Mouse (Mus musculus) left cerebral cortex, postnatal 14 days (tissue): ENCODE data around the gene Psg28. TPM values are rescaled to one million over a fixed set of nuclear protein-coding genes. Genes with fewer than 3 reads are reported as not detected.
"Not testable (repeated sequence)": the region's sequence is repeated elsewhere in the genome, so short reads cannot be mapped to it uniquely, and the experiment has no call there.

ENCODE experiments used
- DNase-seq, 2 experiments: peaks; one replicate each; pipeline ENCODE4 v3.0.0; 2021 to 2022; ENCODE audit warnings: low spot score in 2 of 2, mixed read lengths in 1 of 2
- intact Hi-C: fragments of 180-260 bp; cut with DNase I; formaldehyde crosslinking; loops from one replicate; pipeline ENCODE4 v1.15.1; 2025
- long read RNA-seq, 2 experiments: library from polyadenylated mRNA; stranded (forward); transcript quantifications; one replicate each; pipeline ENCODE4 v2.0.0; 2021
- microRNA-seq, 2 experiments: library from miRNA; unstranded; fragments of <30 nt; microRNA quantifications; one replicate each; pipeline ENCODE4 v1.2.0; 2022
- total RNA-seq, 2 experiments: library from RNA; stranded (reverse); gene quantifications; 2 replicates each; pipeline ENCODE4 v1.2.3; 2021

Gene Psg28
- total RNA-seq, result not detected
- long read RNA-seq, experiment 1, result 0 reads
- long read RNA-seq, experiment 2, result 0 reads

- DNase-seq, intact Hi-C loops: not testable (repeated sequence)
Measured at GRCm38 (mm10) chr7:18431941-18432340, at the start of gene Psg28. Gene Psg28 (minus strand): TSS chr7:18432041.

- intact Hi-C loops, result no loop called here
- DNase-seq, result no peak
Measured at GRCm38 (mm10) chr7:18403407-18403806, 28.4 kb downstream of the Psg28 start.

- DNase-seq, result no peak
- intact Hi-C loops, result no loop called here
Measured at GRCm38 (mm10) chr7:18402527-18403237, 29.2 kb downstream of the Psg28 start.

GRCm38 (mm10) chr7:18391483-18391882 lies 40.4 kb downstream of the Psg28 start:
- DNase-seq, intact Hi-C loops: not testable (repeated sequence)

GRCm38 (mm10) chr7:18378295-18378694 lies 53.5 kb downstream of the Psg28 start:
- intact Hi-C loops, result no loop called here

More at GRCm38 (mm10) chr7:18378295-18378694, 53.5 kb downstream of the Psg28 start:
- DNase-seq, result no peak

Small RNAs within 50 kb of the gene (microRNA-seq; reads per million reads assigned to microRNA genes)
- 0 reads per million in 2 experiments for gene Gm24715

Other genes starting within 250 kb of the Psg28 start
- not detected for gene Mill1, start 186.7 kb downstream of the Psg28 start, total RNA-seq
- gene Psg18, start 77.0 kb downstream of the Psg28 start, total RNA-seq, result not detected
- gene Psg26, start 52.1 kb upstream of the Psg28 start, total RNA-seq, result not detected
- gene Psg25, start 100.2 kb upstream of the Psg28 start, total RNA-seq, result not detected
- gene Psg27, start 135.3 kb upstream of the Psg28 start, total RNA-seq, result not detected
- gene Psg23, start 184.5 kb upstream of the Psg28 start, total RNA-seq, result not detected
- gene Psg21, start 224.7 kb upstream of the Psg28 start, total RNA-seq, result not detected